Comparison of ENCODE assay signal across 7 mouse cellular contexts in genomic region chr15:103240160-103241028, GRCm38 (mm10). TPM values are rescaled to one million over a fixed set of nuclear protein-coding genes. Genes with fewer than 3 reads are reported as not detected.
DNase-seq lines count a peak whose midpoint lies in the region; ATAC-seq lines count a peak whose summit lies in the region.

Gene Hnrnpa1 (plus strand): TSS chr15:103240432.

- peak; percentile 89 for ATAC-seq in intestine, embryonic 14.5 days (replicated peaks; ENCODE audit: low FRiP score, low TSS enrichment, low read depth)

- H3K9ac ChIP-seq in intestine, embryonic 14.5 days (ENCODE audit: low read length) = peak within 1 kb of the TSS; percentile 95

- peak within 1 kb of the TSS; percentile 88 for H3K4me2 ChIP-seq in intestine, embryonic 14.5 days (ENCODE audit: low read length)

- peak within 1 kb of the TSS; percentile 95 for H3K27ac ChIP-seq in intestine, embryonic 14.5 days (ENCODE audit: low read depth)

- intact Hi-C loops in left cerebral cortex, postnatal 14 days (cut with DNase I) = loop anchor here (2.0 to 5.0 kb wide), 2 partner anchors 32 to 33 kb away; partner anchors contain the start of gene Copz1

- under 1% methylated on average over 47 of the region's 47 CpGs for WGBS in intestine, embryonic 14.5 days

- no peaks in the 10 kb centered on the region for H3K27me3 ChIP-seq in intestine, embryonic 14.5 days (replicated peaks; ENCODE audit: control insufficient read depth, insufficient read depth, low read length)

- DNase-seq in adrenal gland, adult 18-20 months (ENCODE audit: low spot score in 2 of 2) = peak; percentile 74 to 81
- peak; percentile 98 for DNase-seq in embryo, embryonic 11 days
- DNase-seq in gastrocnemius, postnatal 25 days = peak; percentile 93
- peak; percentile 96 for DNase-seq in intestine, embryonic 14.5 days (ENCODE audit: low spot score)
- DNase-seq in left cerebral cortex, postnatal 14 days (ENCODE audit: low spot score in 2 of 2) = peak; percentile 95 to 99
- DNase-seq in mesoderm, embryonic 11.5 days (ENCODE audit: low read depth, low spot score) = peak; percentile 98
- DNase-seq in right cerebral cortex, postnatal 36 days (ENCODE audit: low spot score in 2 of 2) = peak; percentile 93 to 97

- H3K4me1 ChIP-seq in intestine, embryonic 14.5 days (replicated peaks; ENCODE audit: control insufficient read depth, insufficient read depth, low read length) = peaks cover 23% of the 10 kb centered on the region

- peaks cover 37% of the 10 kb centered on the region for H3K36me3 ChIP-seq in intestine, embryonic 14.5 days (ENCODE audit: control insufficient read depth, insufficient read depth, low read length)

- peak within 1 kb of the TSS; percentile 94 for H3K4me3 ChIP-seq in intestine, embryonic 14.5 days (ENCODE audit: low read depth, low read length)

- no peaks in the 10 kb centered on the region for H3K9me3 ChIP-seq in intestine, embryonic 14.5 days (ENCODE audit: control insufficient read depth, low read length)

RNA-seq across cellular contexts. Expression of gene Hnrnpa1, which starts in this region (rescaled TPM):
- total RNA-seq in adrenal gland, adult 18-20 months (2021) = 100 to 1,000 TPM; 160 to 179 TPM
- total RNA-seq in gastrocnemius, postnatal 25 days (2021) = 10 to 100 TPM; 82.8 to 89.0 TPM
- 837 and 906 TPM in 2 replicates for polyA plus RNA-seq in intestine, embryonic 14.5 days (2014; fragmentation: Nextera tagmentation; extraction: Ambion mirVana)
- 100 to 1,000 TPM; 236 to 247 TPM for total RNA-seq in left cerebral cortex, postnatal 14 days (2021)

Comparison
In these comparisons a context has a peak if more than half of its experiments do, and no peak if none do; other contexts are left out.
1. Peak in every context shown above with its lines: DNase-seq, ATAC-seq, H3K4me3 ChIP-seq and H3K27ac ChIP-seq.